Mouse (Mus musculus) cortical plate, adult 2 months (tissue): ENCODE results near the gene Cpa2. TPM values are rescaled to one million over a fixed set of nuclear protein-coding genes. Genes with fewer than 3 reads are reported as not detected.

Experiments
- H3K27ac ChIP-seq: fragments of 200-500 bp; 2 replicates; pipeline ENCODE4 v1.5.1; 2012; ENCODE audit warnings: low read length, control low read depth, inconsistent platforms; ENCODE audit not compliant: insufficient read depth
- H3K4me1 ChIP-seq: fragments of 200-500 bp; 2 replicates; pipeline ENCODE4 v1.6.1; 2011; ENCODE audit warnings: low read length; ENCODE audit not compliant: control insufficient read depth, insufficient read depth
- H3K4me3 ChIP-seq: fragments of 200-500 bp; 2 replicates; pipeline ENCODE4 v1.5.1; 2011; ENCODE audit warnings: mild to moderate bottlenecking, low read length, control low read depth; ENCODE audit not compliant: insufficient read depth
- CTCF ChIP-seq: fragments of 200-500 bp; IDR thresholded peaks from 2 replicates; pipeline ENCODE4 v1.5.1; 2011; ENCODE audit warnings: mild to moderate bottlenecking, control low read depth, low read length; ENCODE audit not compliant: insufficient read depth; ENCODE audit errors: extremely low read depth
- POLR2A ChIP-seq: fragments of 200-500 bp; IDR thresholded peaks from 2 replicates; pipeline ENCODE4 v1.6.1; 2011; ENCODE audit warnings: mild to moderate bottlenecking, low read length, control low read depth; ENCODE audit not compliant: insufficient read depth; ENCODE audit errors: extremely low read depth
- polyA plus RNA-seq: library from polyadenylated mRNA; depleted of rRNA; stranded (reverse); fragments of >200 nt; gene quantifications from 2 replicates; pipeline ENCODE4 v1.2.3, GENCODE M21; 2012

Cpa2 gene
- polyA plus RNA-seq, 1 experiment: 3.1 TPM

DNA sequence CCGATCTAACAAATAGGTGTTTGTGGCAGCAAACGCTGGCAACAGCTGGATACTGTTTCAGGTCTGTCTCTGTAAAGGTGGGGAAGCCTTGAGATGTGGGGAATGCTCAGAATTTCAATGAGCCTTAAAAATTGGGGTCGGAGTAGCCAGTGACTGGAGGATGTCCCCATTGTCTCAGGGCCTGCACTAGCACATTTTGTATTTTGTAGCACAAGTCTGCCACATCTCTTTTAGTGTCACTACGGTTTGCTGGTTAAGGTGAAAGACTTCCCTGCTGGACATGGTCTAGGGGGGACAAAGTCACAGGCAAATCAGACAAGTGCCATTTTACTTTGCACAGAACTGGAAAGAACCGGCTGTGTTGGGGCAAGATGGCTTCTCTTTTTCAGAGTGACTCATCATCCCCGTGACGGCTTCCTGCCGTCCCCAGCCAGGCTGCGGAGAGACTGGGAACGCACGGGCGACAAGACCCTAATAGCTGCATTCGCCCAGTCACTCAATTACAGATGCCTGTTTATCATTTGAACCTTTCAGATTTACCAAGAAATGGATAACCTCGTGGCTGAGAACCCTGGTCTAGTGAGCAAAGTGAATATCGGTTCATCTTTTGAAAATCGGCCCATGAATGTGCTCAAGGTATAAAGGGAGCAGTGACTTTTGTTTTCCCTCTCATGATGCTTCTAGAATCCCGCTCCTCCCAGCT, 5.3 kb downstream of the Cpa2 start:
- H3K4me1 ChIP-seq: peaks cover 12% of the 10 kb centered on the region; the same call in 1 of the 2 replicates
- no peak for TF ChIP-seq POLR2A
- no peak for TF ChIP-seq CTCF
- H3K27ac ChIP-seq: peak overlapping the region; percentile 89
- no peak overlapping the region for H3K4me3 ChIP-seq

DNA sequence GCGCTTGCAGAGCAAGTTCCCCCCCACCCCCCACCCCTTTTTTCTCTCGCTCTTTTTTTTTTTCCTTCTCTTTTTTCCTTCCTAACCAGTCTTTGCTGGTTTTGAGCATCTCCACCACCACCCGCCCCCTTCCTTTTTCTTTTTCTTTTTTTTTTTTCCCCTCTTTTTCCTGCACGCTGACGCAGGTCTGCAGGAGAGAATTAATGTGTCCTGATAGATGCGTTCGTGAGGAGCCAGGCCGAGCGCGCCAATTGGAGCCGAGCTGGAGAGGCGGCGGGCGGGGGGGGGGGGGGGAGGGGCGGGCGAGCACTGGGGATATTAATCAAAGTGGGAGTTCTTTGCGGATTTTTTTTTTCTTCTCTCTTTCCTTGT, 5.9 kb downstream of the Cpa2 start:
- H3K4me1 ChIP-seq: peaks cover 14% of the 10 kb centered on the region; the same call in 1 of the 2 replicates
- peak overlapping the region; percentile 89 for H3K27ac ChIP-seq
- H3K4me3 ChIP-seq: no peak overlapping the region
- no peak for TF ChIP-seq POLR2A
- no peak for TF ChIP-seq CTCF

DNA sequence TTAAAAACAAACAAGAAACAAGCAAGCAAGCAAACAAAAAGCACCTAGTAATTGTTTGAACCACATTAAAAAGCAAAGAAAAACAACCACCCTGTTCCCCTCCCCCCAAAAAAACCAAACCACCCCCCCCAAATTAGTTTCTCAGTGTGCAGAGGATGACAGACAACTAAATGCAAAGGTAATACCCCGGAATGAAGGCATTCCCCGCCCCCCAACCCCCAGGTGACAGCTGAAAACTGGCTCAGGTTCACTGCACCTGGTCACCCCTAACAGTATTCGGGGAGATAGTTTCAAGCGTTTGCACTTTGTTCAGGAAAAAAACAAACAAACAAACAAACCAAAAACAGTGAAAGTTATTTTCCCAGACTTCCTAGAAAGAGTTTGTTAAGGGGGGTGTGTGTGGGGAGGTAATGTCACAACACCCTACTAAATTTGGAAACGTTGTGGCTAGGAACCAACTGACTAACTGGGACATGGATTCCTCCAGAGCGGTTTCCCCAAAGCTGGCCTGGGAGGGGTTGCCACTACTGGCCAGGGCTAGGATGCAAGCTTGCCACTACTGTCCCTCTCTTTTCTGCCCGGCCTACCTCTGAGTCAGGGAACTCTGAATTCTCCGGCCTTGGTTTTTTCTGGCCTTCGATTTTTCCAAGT, 6.4 kb downstream of the Cpa2 start:
- TF ChIP-seq POLR2A (no peak), CTCF (no peak)
- H3K4me3 ChIP-seq: no peak overlapping the region
- H3K27ac ChIP-seq: no peak overlapping the region
- H3K4me1 ChIP-seq: peaks cover 14% of the 10 kb centered on the region; the same call in 1 of the 2 replicates

DNA sequence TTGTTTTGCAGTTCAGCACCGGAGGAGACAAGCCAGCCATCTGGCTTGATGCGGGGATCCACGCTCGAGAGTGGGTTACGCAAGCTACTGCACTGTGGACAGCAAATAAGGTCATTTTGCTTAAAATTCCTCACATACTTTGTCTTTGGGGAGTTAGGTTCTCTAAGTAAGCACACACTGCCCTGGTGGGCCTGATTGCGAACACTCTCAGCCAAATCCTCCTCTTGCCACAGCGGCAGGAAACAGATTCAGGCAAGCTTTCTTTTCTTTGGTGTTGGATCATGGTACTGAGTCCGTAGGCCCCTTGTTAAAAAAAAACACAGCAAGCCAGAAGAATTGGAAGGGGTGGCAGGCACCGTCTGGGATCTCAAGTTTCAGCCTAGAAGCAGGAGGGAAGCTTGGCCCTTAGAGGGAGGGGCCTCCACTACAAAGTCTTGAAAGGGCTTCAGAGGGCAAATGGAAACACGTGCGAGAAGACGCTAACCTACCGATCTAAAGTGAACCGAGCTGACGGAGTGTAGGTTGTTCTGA, 7.9 kb downstream of the Cpa2 start:
- Histone ChIP-seq H3K4me1 (peaks cover 15% of the 10 kb centered on the region; the same call in 1 of the 2 replicates), H3K4me3 (no peak overlapping the region), H3K27ac (peak overlapping the region; percentile 55)

GRCm38 (mm10) chr6:30550496-30551192, 9.3 kb downstream of the Cpa2 start:
- H3K4me3 ChIP-seq: no peak overlapping the region
- TF ChIP-seq POLR2A (no peak), CTCF (no peak)
- H3K4me1 ChIP-seq: peaks cover 13% of the 10 kb centered on the region; the same call in 1 of the 2 replicates
- peak overlapping the region; percentile 53; the same call in 1 of the 2 replicates for H3K27ac ChIP-seq

More for the DNA sequence above, 7.9 kb downstream of the Cpa2 start:
- no peak for TF ChIP-seq POLR2A
- TF ChIP-seq CTCF: no peak

GRCm38 (mm10) chr6:30551193-30551515, 9.8 kb downstream of the Cpa2 start:
- H3K4me1 ChIP-seq: peaks cover 12% of the 10 kb centered on the region; the same call in 1 of the 2 replicates
- no peak overlapping the region for H3K4me3 ChIP-seq
- TF ChIP-seq POLR2A: no peak
- no peak for TF ChIP-seq CTCF
- no peak overlapping the region for H3K27ac ChIP-seq

DNA sequence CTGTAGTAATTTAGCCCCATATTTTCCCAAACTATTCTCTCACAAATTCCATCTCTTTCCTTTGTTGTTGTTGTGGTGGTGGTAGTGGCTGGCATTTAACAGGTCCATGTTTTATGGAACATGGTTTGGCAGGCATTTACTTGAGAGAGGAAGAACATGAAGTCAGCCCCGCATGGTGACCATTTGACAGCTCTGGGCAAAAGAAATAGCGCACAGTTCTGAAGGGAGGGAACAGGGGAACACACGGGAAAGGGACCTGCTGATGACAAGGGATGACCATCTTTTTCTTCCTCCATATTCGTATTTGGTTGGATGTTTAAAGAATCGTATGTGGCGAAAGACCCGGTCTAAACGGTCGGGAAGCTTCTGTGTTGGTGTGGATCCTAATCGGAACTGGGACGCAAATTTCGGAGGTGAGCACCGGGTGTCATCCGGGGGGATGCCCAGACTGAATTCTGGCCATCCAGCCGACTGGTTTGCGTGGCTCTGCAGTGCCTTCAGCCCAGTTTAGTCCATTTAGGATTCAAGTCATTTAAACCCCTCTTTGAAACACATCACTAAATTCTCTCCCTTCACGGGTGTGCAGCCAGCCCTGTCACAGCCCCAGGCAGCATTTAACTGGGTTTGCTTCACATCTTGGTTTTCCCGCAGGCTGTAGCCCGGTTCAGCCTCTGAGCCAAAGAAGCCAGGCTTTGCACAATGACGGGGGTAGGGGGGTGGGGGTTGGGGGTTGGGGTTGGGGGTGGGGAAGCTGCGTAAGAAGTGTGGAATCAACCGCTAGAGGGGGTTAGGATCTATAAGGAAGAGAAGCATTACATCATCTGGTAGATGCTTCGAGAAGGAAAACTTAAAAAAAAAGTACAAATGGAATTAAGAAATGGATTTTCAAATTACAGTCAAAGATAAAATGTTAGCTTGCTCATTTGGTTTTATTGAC, 10.5 kb downstream of the Cpa2 start:
- TF ChIP-seq CTCF (no peak), POLR2A (peak; percentile 43; the same call in 1 of the 2 replicates)
- peaks cover 7% of the 10 kb centered on the region; the same call in 1 of the 2 replicates for H3K4me1 ChIP-seq
- peak overlapping the region; percentile 47 for H3K27ac ChIP-seq
- peak overlapping the region; percentile 15; the same call in 1 of the 2 replicates for H3K4me3 ChIP-seq

- TF ChIP-seq POLR2A: no peak
- no peak for TF ChIP-seq CTCF
- no peak overlapping the region for H3K27ac ChIP-seq
Observed at GRCm38 (mm10) chr6:30552628-30553027, 11.2 kb downstream of the Cpa2 start.

More at GRCm38 (mm10) chr6:30552628-30553027, 11.2 kb downstream of the Cpa2 start:
- Histone ChIP-seq H3K4me1 (peaks cover 7% of the 10 kb centered on the region; the same call in 1 of the 2 replicates), H3K4me3 (no peak overlapping the region)
